Mouse (Mus musculus) megakaryocyte, embryonic 14.5 days (primary cell): ENCODE data around the gene Samhd1. TPM values are rescaled to one million over a fixed set of nuclear protein-coding genes. Genes with fewer than 3 reads are reported as not detected.

ENCODE experiments used
- H3K27me3 ChIP-seq: replicated peaks from 2 replicates; pipeline ENCODE3; 2012; ENCODE audit warnings: inconsistent platforms
- H3K36me3 ChIP-seq: replicated peaks from 2 replicates; pipeline ENCODE3; 2012; ENCODE audit warnings: low read length, inconsistent platforms, mixed read lengths
- H3K4me1 ChIP-seq: 2 replicates; pipeline ENCODE4 v1.6.1; 2012; ENCODE audit warnings: inconsistent platforms
- H3K4me3 ChIP-seq: replicated peaks from 2 replicates; pipeline ENCODE3; 2012; ENCODE audit warnings: moderate library complexity, mild to moderate bottlenecking, inconsistent platforms
- H3K9me3 ChIP-seq: 2 replicates; pipeline ENCODE4 v1.6.1; 2012; ENCODE audit warnings: inconsistent platforms
- FLI1 ChIP-seq: IDR thresholded peaks from 2 replicates; pipeline ENCODE4 v1.6.1; 2012; ENCODE audit warnings: low read length, inconsistent platforms, mixed read lengths
- GATA1 ChIP-seq: IDR thresholded peaks from 3 replicates; pipeline ENCODE4 v1.6.1; 2012; ENCODE audit warnings: mixed read lengths, low read length, inconsistent platforms, borderline replicate concordance
- polyA plus RNA-seq: library from polyadenylated mRNA; stranded (reverse); fragments of >175 nt; gene quantifications from 2 replicates; pipeline ENCODE4 v1.2.3, GENCODE M21; 2012; ENCODE audit warnings: low replicate concordance; ENCODE audit not compliant: insufficient read depth

Samhd1 gene
- polyA plus RNA-seq, 1 experiment, result 27.3 TPM

DNA sequence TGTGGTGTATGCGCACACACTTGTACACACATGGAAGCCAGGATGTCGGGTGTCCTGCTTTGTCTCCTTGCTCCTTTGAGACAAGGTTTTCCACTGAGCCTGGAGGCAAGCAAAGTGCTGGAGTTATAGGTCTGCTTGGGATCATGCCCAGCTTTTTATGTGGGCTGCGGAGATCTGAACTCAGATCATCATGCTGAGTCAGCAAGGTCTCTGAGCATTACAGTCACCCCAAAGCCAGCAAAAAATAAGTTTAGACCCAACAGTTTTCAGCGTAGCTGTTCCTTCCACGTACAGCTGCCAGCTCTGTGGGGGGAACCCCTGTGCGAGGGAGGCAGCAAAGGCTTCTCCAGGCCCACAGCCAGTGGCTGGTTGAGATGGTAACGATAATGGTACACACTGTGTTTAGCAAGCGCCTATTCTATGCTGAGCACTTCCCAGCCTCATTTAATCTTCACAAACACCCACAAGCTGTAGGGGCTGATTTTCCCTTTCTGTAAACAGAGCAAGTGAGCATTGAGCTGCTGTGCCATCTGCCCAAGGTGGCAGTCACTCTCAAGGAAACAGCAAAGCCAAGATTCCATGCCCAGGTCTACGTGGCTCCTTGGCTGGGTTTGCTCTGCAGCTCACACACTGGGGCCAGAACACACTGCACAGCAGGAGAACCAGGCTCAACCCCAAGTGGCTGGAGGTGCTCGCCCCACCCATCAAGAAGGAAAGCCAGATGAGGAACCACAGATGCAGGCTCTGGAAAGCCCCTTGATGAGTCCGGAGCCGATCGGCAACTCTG, 86.5 kb downstream of the Samhd1 start:
- Histone ChIP-seq H3K4me3 (no peak overlapping the region), H3K4me1 (peaks cover 47% of the 10 kb centered on the region), H3K27me3 (peaks cover 2% of the 10 kb centered on the region), H3K36me3 (peaks cover 82% of the 10 kb centered on the region), H3K9me3 (peaks cover 16% of the 10 kb centered on the region)
- TF ChIP-seq GATA1, result no peak
- no peak for TF ChIP-seq FLI1

Other genes starting within 250 kb of the Samhd1 start
- 86.1 and 150 TPM in 2 replicates for gene Sla2, start 248.1 kb downstream of the Samhd1 start, polyA plus RNA-seq
- gene Ndrg3, start 143.2 kb downstream of the Samhd1 start, polyA plus RNA-seq, result 1.1 and 3.3 TPM in 2 replicates
- 0.73 TPM in 1 of 2 replicates, not detected in the other for gene Dsn1, start 128.1 kb downstream of the Samhd1 start, polyA plus RNA-seq
- 3.8 and 5.8 TPM in 2 replicates for gene Soga1, start 56.0 kb downstream of the Samhd1 start, polyA plus RNA-seq
- not detected in 2 replicates for gene Tldc2, start 48.2 kb downstream of the Samhd1 start, polyA plus RNA-seq
- gene Rbl1, start 69.3 kb upstream of the Samhd1 start, polyA plus RNA-seq, result 1.3 and 2.1 TPM in 2 replicates
- gene Rpn2, start 143.8 kb upstream of the Samhd1 start, polyA plus RNA-seq, result 73.1 and 98.6 TPM in 2 replicates
- not detected in 2 replicates for gene Mroh8, start 144.3 kb upstream of the Samhd1 start, polyA plus RNA-seq
- 1.1 TPM in 1 of 2 replicates, not detected in the other for gene Ghrh, start 212.2 kb upstream of the Samhd1 start, polyA plus RNA-seq
- gene Manbal, start 232.3 kb upstream of the Samhd1 start, polyA plus RNA-seq, result 42.3 and 73.0 TPM in 2 replicates